Mouse (Mus musculus) kidney, postnatal 0 days (tissue): ENCODE results near the gene Tiam1. TPM values are rescaled to one million over a fixed set of nuclear protein-coding genes. Genes with fewer than 3 reads are reported as not detected.

ENCODE experiments used
- ATAC-seq: fragments of 200-750 bp; cut with Nextera tagmentation; replicated peaks from 2 replicates; pipeline ENCODE4 v1.8.0; 2017; ENCODE audit warnings: low read depth, moderate number of reproducible peaks, moderate TSS enrichment, moderate library complexity; ENCODE audit not compliant: low FRiP score
- DNase-seq: peaks from one replicate; pipeline ENCODE4 v3.0.0-alpha.2; 2016; ENCODE audit warnings: low spot score
- H3K27ac ChIP-seq: fragments of 300-500 bp; sonication (generic); 2 replicates; pipeline ENCODE4 v1.5.1; 2014; ENCODE audit warnings: mild to moderate bottlenecking
- H3K27me3 ChIP-seq: fragments of 300-500 bp; sonication (generic); 2 replicates; pipeline ENCODE4 v1.6.1; 2014; ENCODE audit warnings: low read length, mixed read lengths; ENCODE audit not compliant: insufficient read depth
- H3K36me3 ChIP-seq: fragments of 300-500 bp; sonication (generic); 2 replicates; pipeline ENCODE4 v1.6.1; 2014; ENCODE audit warnings: low read length, mixed read lengths; ENCODE audit not compliant: insufficient read depth
- H3K4me1 ChIP-seq: fragments of 300-500 bp; sonication (generic); replicated peaks from 2 replicates; pipeline ENCODE4 v1.6.1; 2014; ENCODE audit warnings: antibody characterized with exemption, low read length, mixed read lengths; ENCODE audit not compliant: insufficient read depth
- H3K4me2 ChIP-seq: fragments of 300-500 bp; sonication (generic); 2 replicates; pipeline ENCODE4 v1.6.1; 2014; ENCODE audit warnings: mild to moderate bottlenecking, low read length, moderate library complexity, mixed read lengths
- H3K4me3 ChIP-seq: fragments of 300-500 bp; sonication (generic); replicated peaks from 2 replicates; pipeline ENCODE4 v1.5.1; 2014; ENCODE audit warnings: low read depth, low read length
- H3K9ac ChIP-seq: fragments of 300-500 bp; sonication (generic); 2 replicates; pipeline ENCODE4 v1.6.1; 2014; ENCODE audit warnings: low read depth, low read length
- H3K9me3 ChIP-seq: fragments of 300-500 bp; sonication (generic); replicated peaks from 2 replicates; pipeline ENCODE4 v1.6.1; 2016; ENCODE audit warnings: low read length, inconsistent platforms, mixed read lengths
- CTCF ChIP-seq: IDR thresholded peaks from 2 replicates; pipeline ENCODE4 v1.5.1; 2016; ENCODE audit warnings: antibody characterized with exemption, low read depth, mild to moderate bottlenecking, moderate library complexity
- WGBS: fragments of 180-500 bp; shearing (Covaris S2); extraction: QIAGEN DNeasy Blood & Tissue Kit; methylation state at CpG from one replicate; pipeline ENCODE4 v1.1.7; 2014; 5-methylcytosine and 5-hydroxymethylcytosine counted together
- polyA plus RNA-seq: library from polyadenylated mRNA; unstranded; fragments of >200 nt; fragmentation: Nextera tagmentation; extraction: Ambion mirVana; gene quantifications from 2 replicates; pipeline ENCODE4 v1.2.1, GENCODE M21; 2015

The Tiam1 gene
- polyA plus RNA-seq, 1 experiment from 2014 or later = 11.5 TPM

GRCm38 (mm10) chr16:89898299-89898625, 245.3 kb downstream of the Tiam1 start:
- H3K4me2 ChIP-seq = no peak overlapping the region
- no peaks in the 10 kb centered on the region for H3K9me3 ChIP-seq
- 0 out of 2 replicates have a peak, but pooled peaks cover 9% of the 10 kb centered on the region for H3K4me1 ChIP-seq
- 0 out of 2 replicates have a peak, but pooled peaks cover 2% of the 10 kb centered on the region for H3K36me3 ChIP-seq
- TF ChIP-seq CTCF = no peak
- no peak overlapping the region for H3K9ac ChIP-seq
- no peak for DNase-seq
- no peak for ATAC-seq
- no peak overlapping the region for H3K27ac ChIP-seq
- no peak overlapping the region for H3K4me3 ChIP-seq
- WGBS = 88% methylated on average over 14 of the region's 14 CpGs
- H3K27me3 ChIP-seq = no peaks in the 10 kb centered on the region

GRCm38 (mm10) chr16:89897547-89898298, 245.8 kb downstream of the Tiam1 start:
- Histone ChIP-seq H3K4me1 (0 out of 2 replicates have a peak, but pooled peaks cover 9% of the 10 kb centered on the region), H3K9ac (no peak overlapping the region), H3K27me3 (no peaks in the 10 kb centered on the region), H3K4me3 (no peak overlapping the region), H3K9me3 (no peaks in the 10 kb centered on the region), H3K27ac (no peak overlapping the region), H3K36me3 (0 out of 2 replicates have a peak, but pooled peaks cover 2% of the 10 kb centered on the region), H3K4me2 (no peak overlapping the region)
- ATAC-seq (no peak), DNase-seq (no peak)
- TF ChIP-seq CTCF = no peak
- WGBS = 88% methylated on average over 33 of the region's 33 CpGs

- no peak for TF ChIP-seq CTCF
- DNase-seq (no peak), ATAC-seq (no peak)
- Histone ChIP-seq H3K4me2 (no peak overlapping the region), H3K9me3 (no peaks in the 10 kb centered on the region), H3K27me3 (no peaks in the 10 kb centered on the region), H3K4me1 (0 out of 2 replicates have a peak, but pooled peaks cover 9% of the 10 kb centered on the region), H3K27ac (no peak overlapping the region), H3K36me3 (0 out of 2 replicates have a peak, but pooled peaks cover 2% of the 10 kb centered on the region), H3K9ac (no peak overlapping the region), H3K4me3 (no peak overlapping the region)
- WGBS = 72% methylated on average over 20 of the region's 20 CpGs
Measured at GRCm38 (mm10) chr16:89896885-89897546, 246.6 kb downstream of the Tiam1 start.

GRCm38 (mm10) chr16:89896392-89896791, 247.2 kb downstream of the Tiam1 start:
- H3K9ac ChIP-seq = no peak overlapping the region
- DNase-seq = no peak
- H3K9me3 ChIP-seq = no peaks in the 10 kb centered on the region
- H3K36me3 ChIP-seq = 0 out of 2 replicates have a peak, but pooled peaks cover 2% of the 10 kb centered on the region
- H3K27me3 ChIP-seq = no peaks in the 10 kb centered on the region
- 77% methylated on average over 9 of the region's 9 CpGs for WGBS
- H3K4me1 ChIP-seq = 0 out of 2 replicates have a peak, but pooled peaks cover 9% of the 10 kb centered on the region
- H3K4me2 ChIP-seq = no peak overlapping the region
- H3K27ac ChIP-seq = no peak overlapping the region
- no peak for ATAC-seq
- H3K4me3 ChIP-seq = no peak overlapping the region
- TF ChIP-seq CTCF = peak; percentile 61

GRCm38 (mm10) chr16:89895283-89895682, 248.3 kb downstream of the Tiam1 start:
- ATAC-seq (no peak), DNase-seq (no peak)
- Histone ChIP-seq H3K4me1 (0 out of 2 replicates have a peak, but pooled peaks cover 3% of the 10 kb centered on the region), H3K4me3 (no peak overlapping the region), H3K9me3 (no peaks in the 10 kb centered on the region), H3K9ac (no peak overlapping the region), H3K27ac (0 out of 2 replicates have a peak overlapping the region, but pooled peaks have one; percentile 8), H3K4me2 (no peak overlapping the region), H3K27me3 (no peaks in the 10 kb centered on the region), H3K36me3 (0 out of 2 replicates have a peak, but pooled peaks cover 2% of the 10 kb centered on the region)
- no peak for TF ChIP-seq CTCF
- 64% methylated on average over 7 of the region's 7 CpGs for WGBS

- DNase-seq (no peak), ATAC-seq (no peak)
- Histone ChIP-seq H3K36me3 (0 out of 2 replicates have a peak, but pooled peaks cover 2% of the 10 kb centered on the region), H3K27me3 (no peaks in the 10 kb centered on the region), H3K4me1 (0 out of 2 replicates have a peak, but pooled peaks cover 3% of the 10 kb centered on the region), H3K4me3 (no peak overlapping the region), H3K9me3 (no peaks in the 10 kb centered on the region), H3K27ac (no peak overlapping the region), H3K4me2 (no peak overlapping the region), H3K9ac (no peak overlapping the region)
- TF ChIP-seq CTCF = no peak
- 49% methylated on average over 8 of the region's 8 CpGs for WGBS
Measured at GRCm38 (mm10) chr16:89894816-89895215, 248.8 kb downstream of the Tiam1 start.
